9 mouse cellular contexts compared by ENCODE assay signal in genomic region chr4:117095551-117096452, GRCm38 (mm10). TPM values are rescaled to one million over a fixed set of nuclear protein-coding genes. Genes with fewer than 3 reads are reported as not detected.
DNase-seq lines count a peak whose midpoint lies in the region; ATAC-seq lines count a peak whose summit lies in the region.
"Had no signal": no experiment of that assay in that cellular context is flagged by ENCODE, and none has a peak within 500 bp of the region (broad histone marks: within the 10 kb centered on the region; RNA-seq: fewer than 3 reads in every experiment).

Gene Ptch2, plus strand, starts transcription at chr4:117096075.

- H3K27me3 ChIP-seq in intestine, embryonic 14.5 days (replicated peaks; ENCODE audit: control insufficient read depth, insufficient read depth, low read length), result no peaks in the 10 kb centered on the region

- peak within 1 kb of the TSS; percentile 68 for H3K27ac ChIP-seq in intestine, embryonic 14.5 days (ENCODE audit: low read depth)
- H3K27ac ChIP-seq: macrophage had no signal

- no peaks in the 10 kb centered on the region for H3K9me3 ChIP-seq in intestine, embryonic 14.5 days (ENCODE audit: control insufficient read depth, low read length)

- ATAC-seq in intestine, embryonic 14.5 days (replicated peaks; ENCODE audit: low FRiP score, low TSS enrichment, low read depth), result peak; percentile 74
- ATAC-seq in megakaryocyte-erythroid progenitor cell, adult 5-6 weeks (replicated peaks; ENCODE audit: low FRiP score, low TSS enrichment, poor library complexity, severe bottlenecking), result peak; percentile 23; the same call in 1 of the 2 replicates

- peaks cover 10% of the 10 kb centered on the region; the same call in 1 of the 2 replicates for H3K4me1 ChIP-seq in intestine, embryonic 14.5 days (replicated peaks; ENCODE audit: control insufficient read depth, insufficient read depth, low read length)

- H3K4me3 ChIP-seq in intestine, embryonic 14.5 days (ENCODE audit: low read depth, low read length), result peak within 1 kb of the TSS; percentile 79

- intact Hi-C loops in gastrocnemius, postnatal 36 days (cut with DNase I), result no loop called here
- intact Hi-C loops in left cerebral cortex, postnatal 36 days (cut with DNase I), result no loop called here

- H3K4me2 ChIP-seq in intestine, embryonic 14.5 days (ENCODE audit: low read length), result peak within 1 kb of the TSS; percentile 79

- H3K9ac ChIP-seq in intestine, embryonic 14.5 days (ENCODE audit: low read length), result peak within 1 kb of the TSS; percentile 57

- H3K36me3 ChIP-seq in intestine, embryonic 14.5 days (ENCODE audit: control insufficient read depth, insufficient read depth, low read length), result peaks cover 8% of the 10 kb centered on the region; the same call in 1 of the 2 replicates

- DNase-seq in adrenal gland, adult 2 months, result peak; percentile 81
- DNase-seq in embryo, embryonic 10 days (ENCODE audit: low spot score), result peak; percentile 89
- DNase-seq in gastrocnemius, postnatal 36 days, result peak; percentile 60 to 61
- DNase-seq in intestine, embryonic 14.5 days (ENCODE audit: low spot score), result peak; percentile 91
- peak; percentile 21 to 25 for DNase-seq in left cerebral cortex, postnatal 36 days (ENCODE audit: low spot score in 2 of 2)
- peak; percentile 88 for DNase-seq in right cerebral cortex, postnatal 4 days
- no peak for DNase-seq in c-Kit-positive CD71-positive TER-119-positive erythroid progenitor cells, embryonic 14.5 days (ENCODE audit: low spot score)

- WGBS in intestine, embryonic 14.5 days, result under 1% methylated on average over 50 of the region's 50 CpGs

RNA-seq across cellular contexts. Expression of gene Ptch2, which starts in this region (rescaled TPM):
- 1 to 10 TPM; 2.8 to 6.5 TPM for total RNA-seq in adrenal gland, adult 2 months (2021)
- 24.4 and 25.1 TPM in 2 replicates for polyA plus RNA-seq in adrenal gland, adult 2 months (2012; rRNA removed)
- 1 to 10 TPM in 1 of 2 experiments, under 1 TPM in 1; 0.61 to 1.5 TPM for total RNA-seq in gastrocnemius, postnatal 36 days (2021)
- 8.2 and 8.4 TPM in 2 replicates for polyA plus RNA-seq in intestine, embryonic 14.5 days (2014; fragmentation: Nextera tagmentation; extraction: Ambion mirVana)
- total RNA-seq in left cerebral cortex, postnatal 36 days (2021), result 1 to 10 TPM; 1.4 to 1.9 TPM
- total RNA-seq in megakaryocyte-erythroid progenitor cell, adult 5-6 weeks (2014; fragmentation: Nextera tagmentation), result 0.25 TPM in 1 of 2 replicates, not detected in the other
- not detected in 2 replicates for total RNA-seq in megakaryocyte-erythroid progenitor cell, adult 5-6 weeks (2017)
- polyA plus RNA-seq: macrophage had no signal

Comparison
In these comparisons a context has a peak if more than half of its experiments do, and no peak if none do; other contexts are left out.
1. Peak in ATAC-seq in megakaryocyte-erythroid progenitor cell, adult 5-6 weeks; RNA of the gene not detected or under 1 TPM.